In genomic region chr8:126669154-126669553, GRCm38 (mm10) we compare ENCODE assay signal across 9 mouse cellular contexts.
A peak's percentile ranks its signal among the peaks of the same experiment; 100 is the strongest.
DNase-seq lines count a peak whose midpoint lies in the region; ATAC-seq lines count a peak whose summit lies in the region.
"Had no signal": no experiment of that assay in that cellular context is flagged by ENCODE, and none has a peak within 500 bp of the region (broad histone marks: within the 10 kb centered on the region; RNA-seq: fewer than 3 reads in every experiment).

No protein-coding gene starts in this region.

- no peak overlapping the region for H3K27ac ChIP-seq in heart, embryonic 12.5 days (ENCODE audit: poor library complexity, severe bottlenecking)
- peak overlapping the region; percentile 100 for H3K27ac ChIP-seq in lung, embryonic 16.5 days (ENCODE audit: low read length)
- H3K27ac ChIP-seq in kidney, embryonic 14.5 days (ENCODE audit: low read depth, low read length): 0 out of 2 replicates have a peak overlapping the region, but pooled peaks have one; percentile 14
- peak overlapping the region; percentile 97; the same call in 1 of the 2 replicates for H3K27ac ChIP-seq in stomach, embryonic 15.5 days

- no peak overlapping the region for H3K4me2 ChIP-seq in heart, embryonic 12.5 days
- no peak overlapping the region for H3K4me2 ChIP-seq in lung, embryonic 16.5 days (ENCODE audit: low read depth, low read length)
- no peak overlapping the region for H3K4me2 ChIP-seq in kidney, embryonic 14.5 days (replicated peaks; ENCODE audit: low read depth, low read length)
- no peak overlapping the region for H3K4me2 ChIP-seq in stomach, embryonic 15.5 days
- H3K4me2 ChIP-seq: midbrain, embryonic 13.5 days had no signal

- peak; percentile 95 for DNase-seq in heart, adult 11 months
- no peak for DNase-seq in lung, postnatal 25 days (ENCODE audit: low spot score)
- no peak for DNase-seq in liver
- DNase-seq in right cerebral cortex, postnatal 36 days (ENCODE audit: low spot score in 2 of 2): no peak

- no peaks in the 10 kb centered on the region for H3K9me3 ChIP-seq in heart, embryonic 12.5 days (replicated peaks)
- H3K9me3 ChIP-seq in lung, embryonic 16.5 days (ENCODE audit: control insufficient read depth, low read length): no peaks in the 10 kb centered on the region
- H3K9me3 ChIP-seq in kidney, embryonic 14.5 days (ENCODE audit: control insufficient read depth, low read length): no peaks in the 10 kb centered on the region
- H3K9me3 ChIP-seq in stomach, embryonic 15.5 days: no peaks in the 10 kb centered on the region
- H3K9me3 ChIP-seq: midbrain, embryonic 13.5 days had no signal

- no peak overlapping the region for H3K9ac ChIP-seq in heart, embryonic 12.5 days
- no peak overlapping the region for H3K9ac ChIP-seq in lung, embryonic 16.5 days (ENCODE audit: low read length)
- H3K9ac ChIP-seq in kidney, embryonic 14.5 days (ENCODE audit: low read depth, low read length): no peak overlapping the region
- no peak overlapping the region for H3K9ac ChIP-seq in stomach, embryonic 15.5 days
- H3K9ac ChIP-seq: midbrain, embryonic 13.5 days had no signal

- WGBS in heart, embryonic 12.5 days: 59% methylated on average over 6 of the region's 6 CpGs
- WGBS in lung, embryonic 16.5 days: 64% methylated on average over 6 of the region's 6 CpGs
- 36% methylated on average over 6 of the region's 6 CpGs for WGBS in kidney, embryonic 14.5 days
- 72% methylated on average over 6 of the region's 6 CpGs for WGBS in stomach, embryonic 15.5 days

- H3K4me3 ChIP-seq in heart, embryonic 12.5 days: no peak overlapping the region
- H3K4me3 ChIP-seq in lung, embryonic 16.5 days (ENCODE audit: low read length): no peak overlapping the region
- H3K4me3 ChIP-seq in kidney, embryonic 14.5 days (ENCODE audit: low read length): no peak overlapping the region
- H3K4me3 ChIP-seq in stomach, embryonic 15.5 days (replicated peaks): no peak overlapping the region
- H3K4me3 ChIP-seq: midbrain, embryonic 13.5 days had no signal

- H3K36me3 ChIP-seq in heart, embryonic 12.5 days: no peaks in the 10 kb centered on the region
- H3K36me3 ChIP-seq in lung, embryonic 16.5 days (ENCODE audit: control insufficient read depth, insufficient read depth, low read length): no peaks in the 10 kb centered on the region
- no peaks in the 10 kb centered on the region for H3K36me3 ChIP-seq in kidney, embryonic 14.5 days (ENCODE audit: control insufficient read depth, insufficient read depth, low read length)
- no peaks in the 10 kb centered on the region for H3K36me3 ChIP-seq in stomach, embryonic 15.5 days
- H3K36me3 ChIP-seq: midbrain, embryonic 13.5 days had no signal

- peaks cover 52% of the 10 kb centered on the region for H3K4me1 ChIP-seq in heart, embryonic 12.5 days (replicated peaks)
- peaks cover 46% of the 10 kb centered on the region for H3K4me1 ChIP-seq in lung, embryonic 16.5 days (replicated peaks; ENCODE audit: control insufficient read depth, insufficient read depth, low read length)
- peaks cover 39% of the 10 kb centered on the region for H3K4me1 ChIP-seq in kidney, embryonic 14.5 days (ENCODE audit: control insufficient read depth, insufficient read depth, low read length)
- peaks cover 38% of the 10 kb centered on the region for H3K4me1 ChIP-seq in stomach, embryonic 15.5 days

- no peaks in the 10 kb centered on the region for H3K27me3 ChIP-seq in heart, embryonic 12.5 days (replicated peaks)
- H3K27me3 ChIP-seq in lung, embryonic 16.5 days (ENCODE audit: control insufficient read depth, insufficient read depth, low read depth, low read length): no peaks in the 10 kb centered on the region
- no peaks in the 10 kb centered on the region for H3K27me3 ChIP-seq in kidney, embryonic 14.5 days (ENCODE audit: control insufficient read depth, insufficient read depth, low read length)
- H3K27me3 ChIP-seq in stomach, embryonic 15.5 days (replicated peaks): no peaks in the 10 kb centered on the region
- H3K27me3 ChIP-seq: midbrain, embryonic 13.5 days had no signal

- ATAC-seq in heart, embryonic 12.5 days (ENCODE audit: insufficient number of reproducible peaks, low FRiP score): no peak
- no peak for ATAC-seq in lung, embryonic 16.5 days (ENCODE audit: low read depth)
- ATAC-seq in kidney, embryonic 14.5 days (ENCODE audit: low FRiP score, low TSS enrichment): no peak
- no peak for ATAC-seq in stomach, embryonic 15.5 days (ENCODE audit: insufficient read depth, low FRiP score, low read depth)
- ATAC-seq: midbrain, embryonic 13.5 days had no signal
